Mouse (Mus musculus) midbrain, postnatal 0 days (tissue): ENCODE results near the gene Krtap12-1. TPM values are rescaled to one million over a fixed set of nuclear protein-coding genes. Genes with fewer than 3 reads are reported as not detected.
"Not testable (repeated sequence)": the region's sequence is repeated elsewhere in the genome, so short reads cannot be mapped to it uniquely, and the experiment has no call there.

ENCODE experiments used
- ATAC-seq: fragments of 200-750 bp; cut with Nextera tagmentation; 2 replicates; pipeline ENCODE4 v1.8.0; 2017; ENCODE audit warnings: moderate number of reproducible peaks, mild to moderate bottlenecking, moderate TSS enrichment, moderate library complexity; ENCODE audit not compliant: low FRiP score
- DNase-seq: peaks from one replicate; pipeline ENCODE4 v3.0.0-alpha.2; 2015; ENCODE audit warnings: low spot score
- H3K27ac ChIP-seq: fragments of 300-500 bp; sonication (generic); 2 replicates; pipeline ENCODE4 v1.5.1; 2014; ENCODE audit warnings: low read depth, mild to moderate bottlenecking, low read length, mixed read lengths
- H3K27me3 ChIP-seq: fragments of 300-500 bp; sonication (generic); 2 replicates; pipeline ENCODE4 v1.6.1; 2014; ENCODE audit warnings: low read length, control low read depth, mixed read lengths; ENCODE audit not compliant: insufficient read depth
- H3K36me3 ChIP-seq: fragments of 300-500 bp; sonication (generic); 2 replicates; pipeline ENCODE4 v1.6.1; 2014; ENCODE audit warnings: low read length, control low read depth, mixed read lengths; ENCODE audit not compliant: insufficient read depth
- H3K4me1 ChIP-seq: fragments of 300-500 bp; sonication (generic); 2 replicates; pipeline ENCODE4 v1.6.1; 2014; ENCODE audit warnings: mild to moderate bottlenecking, control low read depth, antibody characterized with exemption, low read length, mixed read lengths; ENCODE audit not compliant: insufficient read depth
- H3K4me2 ChIP-seq: fragments of 300-500 bp; sonication (generic); 2 replicates; pipeline ENCODE4 v1.6.1; 2014; ENCODE audit warnings: low read depth, mild to moderate bottlenecking, low read length, mixed read lengths; ENCODE audit not compliant: poor library complexity, severe bottlenecking
- H3K4me3 ChIP-seq: fragments of 300-500 bp; sonication (generic); 2 replicates; pipeline ENCODE4 v1.5.1; 2014; ENCODE audit warnings: low read depth, mild to moderate bottlenecking, low read length, moderate library complexity
- H3K9ac ChIP-seq: fragments of 300-500 bp; sonication (generic); replicated peaks from 2 replicates; pipeline ENCODE4 v1.6.1; 2014; ENCODE audit warnings: mild to moderate bottlenecking, low read length, moderate library complexity, mixed read lengths; ENCODE audit not compliant: poor library complexity, severe bottlenecking
- H3K9me3 ChIP-seq: fragments of 300-500 bp; sonication (generic); 2 replicates; pipeline ENCODE4 v1.6.1; 2016; ENCODE audit warnings: low read length, control low read depth
- CTCF ChIP-seq: IDR thresholded peaks from 2 replicates; pipeline ENCODE4 v1.5.1; 2016; ENCODE audit warnings: antibody characterized with exemption, mild to moderate bottlenecking
- WGBS: fragments of 180-500 bp; shearing (Covaris S2); extraction: QIAGEN DNeasy Blood & Tissue Kit; methylation state at CpG from one replicate; pipeline ENCODE4 v1.1.7; 2014; 5-methylcytosine and 5-hydroxymethylcytosine counted together
- polyA plus RNA-seq: library from polyadenylated mRNA; unstranded; fragments of >200 nt; fragmentation: Nextera tagmentation; extraction: Ambion mirVana; gene quantifications from 2 replicates; pipeline ENCODE4 v1.2.1, GENCODE M21; 2015
- total RNA-seq: library from RNA; depleted of rRNA; stranded (reverse); fragments of >200 nt; gene quantifications from 2 replicates; pipeline ENCODE4 v1.2.3, GENCODE M21; 2014; rRNA removed

Gene Krtap12-1
- total and polyA plus RNA-seq, 2 experiments from 2014 or later: not detected

DNA sequence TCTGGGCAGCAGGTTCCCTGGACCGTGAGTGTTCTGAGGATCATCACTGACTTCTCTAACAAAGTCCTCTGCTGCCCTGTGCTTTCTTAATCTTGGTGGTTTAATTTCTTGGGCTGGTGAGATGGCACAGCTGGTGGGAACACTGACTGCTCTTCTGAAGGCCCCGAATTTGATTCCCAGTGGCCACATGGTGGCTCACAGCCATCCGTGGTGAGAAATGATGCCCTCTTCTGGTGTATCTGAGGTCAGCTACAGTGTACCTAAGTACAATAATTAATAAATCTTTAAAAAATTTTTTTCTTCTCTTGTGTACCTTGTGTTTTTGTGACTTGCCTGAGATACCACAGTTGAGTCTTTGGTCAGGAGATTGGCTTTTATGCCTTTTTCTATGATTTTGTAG is 31.9 kb downstream of the Krtap12-1 start:
- TF ChIP-seq CTCF: 0 out of 2 replicates have a peak, but pooled peaks have one; percentile 9
- 60% methylated on average over 3 of the region's 3 CpGs for WGBS
- not testable (repeated sequence) for H3K9ac ChIP-seq, H3K27ac ChIP-seq, H3K4me1 ChIP-seq, H3K36me3 ChIP-seq, H3K4me2 ChIP-seq, H3K27me3 ChIP-seq, H3K4me3 ChIP-seq, DNase-seq, H3K9me3 ChIP-seq, ATAC-seq

DNA sequence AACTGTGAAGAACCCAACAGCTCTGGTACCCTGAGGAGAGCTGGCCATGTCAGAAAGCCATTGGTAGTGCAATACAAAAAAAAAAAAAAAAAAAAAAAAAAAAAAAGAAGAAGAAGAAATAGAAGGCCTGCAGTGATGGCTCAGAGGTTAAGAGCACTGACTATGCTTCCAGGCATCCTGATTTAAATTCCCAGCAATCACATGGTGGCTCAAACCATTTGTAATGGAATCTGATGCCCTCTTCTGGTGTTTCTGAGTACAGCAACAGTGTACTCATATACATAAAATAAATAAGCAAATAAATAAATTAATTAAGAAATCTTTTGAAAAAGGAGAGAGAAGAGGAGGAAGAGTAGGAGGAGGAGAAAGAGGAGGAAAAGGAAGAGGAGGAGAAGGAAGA is 33.0 kb downstream of the Krtap12-1 start:
- DNase-seq: no peak
- H3K27ac ChIP-seq: no peak overlapping the region
- no peaks in the 10 kb centered on the region for H3K4me1 ChIP-seq
- ATAC-seq: no peak
- H3K27me3 ChIP-seq: no peaks in the 10 kb centered on the region
- no peak overlapping the region for H3K4me3 ChIP-seq
- no peak overlapping the region for H3K4me2 ChIP-seq
- no peaks in the 10 kb centered on the region for H3K36me3 ChIP-seq
- peak; percentile 15; the same call in 1 of the 2 replicates for TF ChIP-seq CTCF
- no peaks in the 10 kb centered on the region for H3K9me3 ChIP-seq
- H3K9ac ChIP-seq: no peak overlapping the region

DNA sequence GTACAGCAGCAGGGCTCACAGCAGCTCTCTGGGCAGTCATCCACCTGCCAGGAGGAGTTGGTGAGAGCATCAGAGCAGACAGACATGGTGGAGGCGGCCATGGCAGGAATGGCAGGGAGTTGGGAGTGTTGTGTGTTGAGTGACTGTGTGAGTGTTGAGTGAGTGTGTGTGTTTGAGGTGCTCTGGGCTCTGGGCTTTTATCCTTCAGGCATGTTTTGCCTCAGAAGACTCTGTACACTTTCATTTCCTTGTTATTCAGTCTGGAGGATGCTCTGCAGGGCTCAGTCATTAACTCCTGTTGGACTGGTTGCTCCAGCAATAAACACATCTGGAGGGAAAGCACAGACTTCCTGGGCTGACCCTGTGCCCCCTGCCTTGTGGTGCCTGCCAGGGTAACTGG is 39.2 kb downstream of the Krtap12-1 start, which contains the start of gene Gm3233:
Gene Gm3233, minus strand, starts transcription at position 101 of the 400 bp plus-strand sequence.
- no CpG with 5 or more reads among the region's 1 CpGs for WGBS
- not testable (repeated sequence) for DNase-seq, ATAC-seq, H3K4me2 ChIP-seq, H3K36me3 ChIP-seq, H3K4me1 ChIP-seq, H3K9me3 ChIP-seq, H3K4me3 ChIP-seq, H3K27ac ChIP-seq, H3K27me3 ChIP-seq, H3K9ac ChIP-seq

DNA sequence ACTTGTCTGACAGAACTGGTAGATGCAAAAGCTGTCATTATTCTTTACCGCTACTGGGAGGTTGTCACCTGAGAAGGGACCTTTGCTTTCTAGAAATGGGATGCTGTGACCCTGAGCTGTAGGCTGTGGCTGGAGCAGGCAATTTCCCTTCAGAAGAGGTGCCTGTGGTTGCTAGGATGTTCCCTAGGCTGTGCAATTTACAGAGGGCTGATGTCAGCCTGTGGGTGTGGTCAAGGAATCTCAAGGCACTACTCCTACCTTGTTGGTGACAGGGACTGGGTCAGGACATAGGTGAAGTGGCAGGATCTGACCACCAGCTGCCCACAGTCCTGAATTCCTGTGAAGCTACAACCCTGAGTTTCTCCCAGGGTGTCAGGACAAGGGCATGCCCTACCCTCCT is 49.3 kb downstream of the Krtap12-1 start:
- WGBS: 90% methylated on average over 1 of the region's 1 CpGs
- ATAC-seq: no peak
- no peak for TF ChIP-seq CTCF
- Histone ChIP-seq H3K27me3 (no peaks in the 10 kb centered on the region), H3K4me2 (no peak overlapping the region), H3K27ac (no peak overlapping the region), H3K4me1 (no peaks in the 10 kb centered on the region), H3K4me3 (no peak overlapping the region), H3K9ac (no peak overlapping the region), H3K36me3 (no peaks in the 10 kb centered on the region), H3K9me3 (0 out of 2 replicates have a peak, but pooled peaks cover 4% of the 10 kb centered on the region)
- DNase-seq: no peak

Other genes with a start within 250 kb of the Krtap12-1 start
Only the 30 nearest of the 31 such genes appear.
- gene Fam207a, start 204.8 kb upstream of the Krtap12-1 start, total RNA-seq: 47.1 and 49.2 TPM in 2 replicates
- 32.7 and 34.9 TPM in 2 replicates for gene Fam207a, start 204.8 kb upstream of the Krtap12-1 start, polyA plus RNA-seq
- 0.55 and 1.7 TPM in 2 replicates for gene Itgb2, start 190.3 kb upstream of the Krtap12-1 start, total RNA-seq
- gene Itgb2, start 190.3 kb upstream of the Krtap12-1 start, polyA plus RNA-seq: 0.69 and 1.2 TPM in 2 replicates
- gene Pttg1ip, start 138.9 kb upstream of the Krtap12-1 start, total RNA-seq: 87.2 and 116 TPM in 2 replicates
- 74.7 and 79.0 TPM in 2 replicates for gene Pttg1ip, start 138.9 kb upstream of the Krtap12-1 start, polyA plus RNA-seq
- gene Sumo3, start 114.5 kb upstream of the Krtap12-1 start, total RNA-seq: 167 and 306 TPM in 2 replicates
- gene Sumo3, start 114.5 kb upstream of the Krtap12-1 start, polyA plus RNA-seq: 385 and 389 TPM in 2 replicates
- gene Gm49325, start 114.4 kb upstream of the Krtap12-1 start, total RNA-seq: not detected in 2 replicates
- 6.9 and 10.5 TPM in 2 replicates for gene Gm49325, start 114.4 kb upstream of the Krtap12-1 start, polyA plus RNA-seq
- gene Ube2g2, start 98.3 kb upstream of the Krtap12-1 start, total RNA-seq: 39.3 and 41.8 TPM in 2 replicates
- 67.2 and 70.6 TPM in 2 replicates for gene Ube2g2, start 98.3 kb upstream of the Krtap12-1 start, polyA plus RNA-seq
- 0.66 and 1.5 TPM in 2 replicates for gene Tspear, start 34.0 kb upstream of the Krtap12-1 start, total RNA-seq
- gene Tspear, start 34.0 kb upstream of the Krtap12-1 start, polyA plus RNA-seq: 0.63 and 1.3 TPM in 2 replicates
- gene Gm19402, start 29.8 kb upstream of the Krtap12-1 start, total RNA-seq: not detected in 2 replicates
- not detected in 2 replicates for gene Gm19402, start 29.8 kb upstream of the Krtap12-1 start, polyA plus RNA-seq
- not detected in 2 replicates for gene Gm9508, start 23.4 kb upstream of the Krtap12-1 start, total RNA-seq
- not detected in 2 replicates for gene Gm9508, start 23.4 kb upstream of the Krtap12-1 start, polyA plus RNA-seq
- not detected in 2 replicates for gene Gm10272, start 14.0 kb upstream of the Krtap12-1 start, total RNA-seq
- gene Gm10272, start 14.0 kb upstream of the Krtap12-1 start, polyA plus RNA-seq: not detected in 2 replicates
- not detected in 2 replicates for gene Gm10024, start 9.1 kb upstream of the Krtap12-1 start, total RNA-seq
- not detected in 2 replicates for gene Gm10024, start 9.1 kb upstream of the Krtap12-1 start, polyA plus RNA-seq
- not detected in 2 replicates for gene Gm10142, start 4.8 kb upstream of the Krtap12-1 start, total RNA-seq
- gene Gm10142, start 4.8 kb upstream of the Krtap12-1 start, polyA plus RNA-seq: not detected in 2 replicates
- gene Gm10100, start 5.9 kb downstream of the Krtap12-1 start, total RNA-seq: not detected in 2 replicates
- gene Gm10100, start 5.9 kb downstream of the Krtap12-1 start, polyA plus RNA-seq: not detected in 2 replicates
- gene Gm18596, start 22.0 kb downstream of the Krtap12-1 start, total RNA-seq: not detected in 2 replicates
- not detected in 2 replicates for gene Gm18596, start 22.0 kb downstream of the Krtap12-1 start, polyA plus RNA-seq
- not detected in 2 replicates for gene Gm9736, start 30.8 kb downstream of the Krtap12-1 start, total RNA-seq
- not detected in 2 replicates for gene Gm9736, start 30.8 kb downstream of the Krtap12-1 start, polyA plus RNA-seq
- gene Gm3233, start 39.1 kb downstream of the Krtap12-1 start, total RNA-seq: not detected in 2 replicates
- not detected in 2 replicates for gene Gm3233, start 39.1 kb downstream of the Krtap12-1 start, polyA plus RNA-seq
- gene Gm3238, start 50.7 kb downstream of the Krtap12-1 start, total RNA-seq: not detected in 2 replicates
- gene Gm3238, start 50.7 kb downstream of the Krtap12-1 start, polyA plus RNA-seq: not detected in 2 replicates
- gene Gm7138, start 56.3 kb downstream of the Krtap12-1 start, total RNA-seq: not detected in 2 replicates
- not detected in 2 replicates for gene Gm7138, start 56.3 kb downstream of the Krtap12-1 start, polyA plus RNA-seq
- gene Gm3250, start 61.9 kb downstream of the Krtap12-1 start, total RNA-seq: not detected in 2 replicates
- not detected in 2 replicates for gene Gm3250, start 61.9 kb downstream of the Krtap12-1 start, polyA plus RNA-seq
- not detected in 2 replicates for gene Gm7137, start 67.6 kb downstream of the Krtap12-1 start, total RNA-seq
- not detected in 2 replicates for gene Gm7137, start 67.6 kb downstream of the Krtap12-1 start, polyA plus RNA-seq
- not detected in 2 replicates for gene Gm9639, start 74.5 kb downstream of the Krtap12-1 start, total RNA-seq
- gene Gm9639, start 74.5 kb downstream of the Krtap12-1 start, polyA plus RNA-seq: not detected in 2 replicates
- gene Gm19668, start 78.5 kb downstream of the Krtap12-1 start, total RNA-seq: not detected in 2 replicates
- not detected in 2 replicates for gene Gm19668, start 78.5 kb downstream of the Krtap12-1 start, polyA plus RNA-seq
- gene Gm9507, start 91.2 kb downstream of the Krtap12-1 start, total RNA-seq: not detected in 2 replicates
- not detected in 2 replicates for gene Gm9507, start 91.2 kb downstream of the Krtap12-1 start, polyA plus RNA-seq
- gene Gm2696, start 94.1 kb downstream of the Krtap12-1 start, total RNA-seq: not detected in 2 replicates
- not detected in 2 replicates for gene Gm2696, start 94.1 kb downstream of the Krtap12-1 start, polyA plus RNA-seq
- 0.27 TPM in 1 of 2 replicates, not detected in the other for gene Krtap10-4, start 106.5 kb downstream of the Krtap12-1 start, total RNA-seq
- gene Krtap10-4, start 106.5 kb downstream of the Krtap12-1 start, polyA plus RNA-seq: not detected in 2 replicates
- gene Krtap10-10, start 115.3 kb downstream of the Krtap12-1 start, total RNA-seq: not detected in 2 replicates
- gene Krtap10-10, start 115.3 kb downstream of the Krtap12-1 start, polyA plus RNA-seq: not detected in 2 replicates
- not detected in 2 replicates for gene Gm36176, start 126.2 kb downstream of the Krtap12-1 start, total RNA-seq
- not detected in 2 replicates for gene Gm36176, start 126.2 kb downstream of the Krtap12-1 start, polyA plus RNA-seq
- gene Gm10318, start 132.3 kb downstream of the Krtap12-1 start, total RNA-seq: not detected in 2 replicates
- gene Gm10318, start 132.3 kb downstream of the Krtap12-1 start, polyA plus RNA-seq: not detected in 2 replicates
- not detected in 2 replicates for gene Gm3285, start 141.4 kb downstream of the Krtap12-1 start, total RNA-seq
- not detected in 2 replicates for gene Gm3285, start 141.4 kb downstream of the Krtap12-1 start, polyA plus RNA-seq
- gene Lrrc3, start 181.9 kb downstream of the Krtap12-1 start, total RNA-seq: 36.1 and 39.6 TPM in 2 replicates
- 29.7 and 29.9 TPM in 2 replicates for gene Lrrc3, start 181.9 kb downstream of the Krtap12-1 start, polyA plus RNA-seq